Mouse (Mus musculus): Measurements from ENCODE around the gene Med14. TPM values are rescaled to one million over a fixed set of nuclear protein-coding genes. Genes with fewer than 3 reads are reported as not detected.

Gene Med14
- polyA plus RNA-seq (2015; fragmentation: Nextera tagmentation; extraction: Ambion mirVana) = 13.5 and 14.3 TPM in 2 replicates

GRCm38 (mm10) chrX:12761626-12762333 lies at the start of gene Med14:
Med14 (minus strand) TSS chrX:12762073.
- peak within 1 kb of the TSS; percentile 65 for H3K4me3 ChIP-seq
- H3K27me3 ChIP-seq (replicated peaks) = no peaks in the 10 kb centered on the region
- H3K9ac ChIP-seq = peak within 1 kb of the TSS; percentile 76
- H3K4me1 ChIP-seq = peaks cover 7% of the 10 kb centered on the region
- H3K27ac ChIP-seq = peak within 1 kb of the TSS; percentile 97
- peak; percentile 96 for ATAC-seq (replicated peaks)
- H3K9me3 ChIP-seq = no peaks in the 10 kb centered on the region
- WGBS = 17% methylated on average over 61 of the region's 79 CpGs
- H3K4me2 ChIP-seq = peak within 1 kb of the TSS; percentile 48
- no peaks in the 10 kb centered on the region for H3K36me3 ChIP-seq (replicated peaks)

GRCm38 (mm10) chrX:12800559-12800958 lies 38.7 kb upstream of the Med14 start:
- no peak overlapping the region for H3K4me3 ChIP-seq
- WGBS = 52% methylated on average over 4 of the region's 4 CpGs
- no peak for ATAC-seq (replicated peaks)
- no peaks in the 10 kb centered on the region for H3K36me3 ChIP-seq (replicated peaks)
- no peaks in the 10 kb centered on the region for H3K27me3 ChIP-seq (replicated peaks)
- no peaks in the 10 kb centered on the region for H3K9me3 ChIP-seq
- H3K9ac ChIP-seq = no peak overlapping the region
- H3K27ac ChIP-seq = no peak overlapping the region
- H3K4me2 ChIP-seq = no peak overlapping the region
- no peaks in the 10 kb centered on the region for H3K4me1 ChIP-seq

- Histone ChIP-seq H3K4me3 (no peak overlapping the region), H3K9me3 (no peaks in the 10 kb centered on the region), H3K4me2 (no peak overlapping the region), H3K27ac (no peak overlapping the region), H3K27me3 (replicated peaks) (no peaks in the 10 kb centered on the region), H3K9ac (no peak overlapping the region), H3K36me3 (replicated peaks) (no peaks in the 10 kb centered on the region), H3K4me1 (peaks cover 2% of the 10 kb centered on the region; the same call in 1 of the 2 replicates)
- ATAC-seq (replicated peaks) = no peak
- WGBS = 61% methylated on average over 2 of the region's 2 CpGs
These were observed 33.0 kb upstream of the Med14 start for GRCm38 (mm10) chrX:12794842-12795241.

GRCm38 (mm10) chrX:12791674-12792340 lies 29.9 kb upstream of the Med14 start:
- no peak overlapping the region for H3K9ac ChIP-seq
- no peaks in the 10 kb centered on the region for H3K36me3 ChIP-seq (replicated peaks)
- H3K4me3 ChIP-seq = no peak overlapping the region
- H3K4me2 ChIP-seq = no peak overlapping the region
- 55% methylated on average over 4 of the region's 4 CpGs for WGBS
- H3K9me3 ChIP-seq = no peaks in the 10 kb centered on the region
- H3K27ac ChIP-seq = peak overlapping the region; percentile 82
- peak; percentile 87 for ATAC-seq (replicated peaks)
- peaks cover 2% of the 10 kb centered on the region; the same call in 1 of the 2 replicates for H3K4me1 ChIP-seq
- H3K27me3 ChIP-seq (replicated peaks) = no peaks in the 10 kb centered on the region

GRCm38 (mm10) chrX:12773236-12773635 lies 11.4 kb upstream of the Med14 start:
- Histone ChIP-seq H3K27me3 (replicated peaks) (no peaks in the 10 kb centered on the region), H3K4me1 (no peaks in the 10 kb centered on the region), H3K36me3 (replicated peaks) (no peaks in the 10 kb centered on the region), H3K4me3 (no peak overlapping the region), H3K9ac (no peak overlapping the region), H3K27ac (no peak overlapping the region), H3K9me3 (no peaks in the 10 kb centered on the region), H3K4me2 (no peak overlapping the region)
- 77% methylated on average over 3 of the region's 3 CpGs for WGBS
- ATAC-seq (replicated peaks) = no peak

- Histone ChIP-seq H3K9me3 (no peaks in the 10 kb centered on the region), H3K27me3 (replicated peaks) (no peaks in the 10 kb centered on the region), H3K4me1 (no peaks in the 10 kb centered on the region), H3K27ac (no peak overlapping the region), H3K36me3 (replicated peaks) (no peaks in the 10 kb centered on the region), H3K4me3 (no peak overlapping the region), H3K4me2 (no peak overlapping the region), H3K9ac (no peak overlapping the region)
- no peak for ATAC-seq (replicated peaks)
- 54% methylated on average over 2 of the region's 2 CpGs for WGBS
These were observed 9.7 kb upstream of the Med14 start for GRCm38 (mm10) chrX:12771561-12771960.

- no peak overlapping the region for H3K27ac ChIP-seq
- H3K9ac ChIP-seq = no peak overlapping the region
- no peak overlapping the region for H3K4me2 ChIP-seq
- no peaks in the 10 kb centered on the region for H3K36me3 ChIP-seq (replicated peaks)
- no peak for ATAC-seq (replicated peaks)
- 66% methylated on average over 3 of the region's 3 CpGs for WGBS
- H3K9me3 ChIP-seq = no peaks in the 10 kb centered on the region
- no peaks in the 10 kb centered on the region for H3K4me1 ChIP-seq
- H3K27me3 ChIP-seq (replicated peaks) = no peaks in the 10 kb centered on the region
- no peak overlapping the region for H3K4me3 ChIP-seq
These were observed 6.7 kb upstream of the Med14 start for GRCm38 (mm10) chrX:12768571-12768970.

- Histone ChIP-seq H3K4me2 (no peak overlapping the region), H3K4me1 (no peaks in the 10 kb centered on the region), H3K9ac (no peak overlapping the region), H3K9me3 (no peaks in the 10 kb centered on the region), H3K27ac (no peak overlapping the region), H3K36me3 (replicated peaks) (no peaks in the 10 kb centered on the region), H3K27me3 (replicated peaks) (no peaks in the 10 kb centered on the region), H3K4me3 (no peak overlapping the region)
- no peak for ATAC-seq (replicated peaks)
- WGBS = 71% methylated on average over 4 of the region's 4 CpGs
These were observed 5.1 kb upstream of the Med14 start for GRCm38 (mm10) chrX:12766846-12767564.

GRCm38 (mm10) chrX:12763127-12763834 lies 1.4 kb upstream of the Med14 start:
- Histone ChIP-seq H3K9ac (peak overlapping the region; percentile 76), H3K27me3 (replicated peaks) (no peaks in the 10 kb centered on the region), H3K36me3 (replicated peaks) (no peaks in the 10 kb centered on the region), H3K4me3 (peak overlapping the region; percentile 65), H3K4me2 (peak overlapping the region; percentile 48), H3K27ac (peak overlapping the region; percentile 97), H3K9me3 (no peaks in the 10 kb centered on the region), H3K4me1 (peaks cover 7% of the 10 kb centered on the region)
- no peak for ATAC-seq (replicated peaks)
- WGBS = 60% methylated on average over 3 of the region's 3 CpGs

- 12% methylated on average over 28 of the region's 32 CpGs for WGBS
- Histone ChIP-seq H3K4me3 (peak overlapping the region; percentile 65), H3K36me3 (replicated peaks) (no peaks in the 10 kb centered on the region), H3K9ac (peak overlapping the region; percentile 76), H3K27ac (peak overlapping the region; percentile 97), H3K27me3 (replicated peaks) (no peaks in the 10 kb centered on the region), H3K4me1 (peaks cover 7% of the 10 kb centered on the region), H3K9me3 (no peaks in the 10 kb centered on the region), H3K4me2 (peak overlapping the region; percentile 48)
- ATAC-seq (replicated peaks) = peak; percentile 34; the same call in 1 of the 2 replicates
These were observed 657 bp upstream of the Med14 start for GRCm38 (mm10) chrX:12762334-12763126.

- ATAC-seq (replicated peaks) = peak; percentile 51
- peaks cover 7% of the 10 kb centered on the region for H3K4me1 ChIP-seq
- H3K9me3 ChIP-seq = no peaks in the 10 kb centered on the region
- H3K9ac ChIP-seq = peak overlapping the region; percentile 76
- peak overlapping the region; percentile 65 for H3K4me3 ChIP-seq
- H3K27me3 ChIP-seq (replicated peaks) = no peaks in the 10 kb centered on the region
- peak overlapping the region; percentile 97 for H3K27ac ChIP-seq
- 17% methylated on average over 22 of the region's 25 CpGs for WGBS
- H3K4me2 ChIP-seq = peak overlapping the region; percentile 48
- no peaks in the 10 kb centered on the region for H3K36me3 ChIP-seq (replicated peaks)
These were observed 631 bp downstream of the Med14 start for GRCm38 (mm10) chrX:12761259-12761625.
